Comparison of ENCODE assay signal across 8 mouse cellular contexts in genomic region chr17:57218335-57218900, GRCm38 (mm10). TPM values are rescaled to one million over a fixed set of nuclear protein-coding genes. Genes with fewer than 3 reads are reported as not detected.
"Had no signal": no experiment of that assay in that cellular context is flagged by ENCODE, and none has a peak within 500 bp of the region (broad histone marks: within the 10 kb centered on the region; RNA-seq: fewer than 3 reads in every experiment).

No protein-coding gene starts in this region.

- H3K4me3 ChIP-seq: limb, embryonic 12.5 days; liver, embryonic 13.5 days; midbrain, embryonic 12.5 days; neural tube, embryonic 13.5 days had no signal

- H3K4me1 ChIP-seq: limb, embryonic 12.5 days; midbrain, embryonic 12.5 days had no signal

- H3K9ac ChIP-seq: limb, embryonic 12.5 days; liver, embryonic 13.5 days; midbrain, embryonic 12.5 days; neural tube, embryonic 13.5 days had no signal

- H3K27ac ChIP-seq: limb, embryonic 12.5 days; liver, embryonic 13.5 days; midbrain, embryonic 12.5 days; neural tube, embryonic 13.5 days had no signal

- H3K9me3 ChIP-seq: limb, embryonic 12.5 days; liver, embryonic 13.5 days; midbrain, embryonic 12.5 days; neural tube, embryonic 13.5 days had no signal

- H3K4me2 ChIP-seq: limb, embryonic 12.5 days; liver, embryonic 13.5 days; midbrain, embryonic 12.5 days; neural tube, embryonic 13.5 days had no signal

- ATAC-seq: midbrain, embryonic 16.5 days had no signal

- H3K27me3 ChIP-seq: liver, embryonic 13.5 days; neural tube, embryonic 13.5 days had no signal

- H3K36me3 ChIP-seq: limb, embryonic 12.5 days; midbrain, embryonic 12.5 days; neural tube, embryonic 13.5 days had no signal

RNA-seq across cellular contexts. Expression of gene Tnfsf14, which starts 24.4 kb away (rescaled TPM):
- total RNA-seq: layer of hippocampus, adult 18-20 months; left cerebral cortex, postnatal 36 days had no signal
- polyA plus RNA-seq: midbrain, embryonic 16.5 days; neural tube, embryonic 13.5 days; stomach, embryonic 14.5 days had no signal
